Mouse (Mus musculus): Measurements from ENCODE around the gene Aox1. TPM values are rescaled to one million over a fixed set of nuclear protein-coding genes. Genes with fewer than 3 reads are reported as not detected.

The Aox1 gene
- polyA plus RNA-seq, 1 experiment from 2014 or later: 0.08 TPM

DNA sequence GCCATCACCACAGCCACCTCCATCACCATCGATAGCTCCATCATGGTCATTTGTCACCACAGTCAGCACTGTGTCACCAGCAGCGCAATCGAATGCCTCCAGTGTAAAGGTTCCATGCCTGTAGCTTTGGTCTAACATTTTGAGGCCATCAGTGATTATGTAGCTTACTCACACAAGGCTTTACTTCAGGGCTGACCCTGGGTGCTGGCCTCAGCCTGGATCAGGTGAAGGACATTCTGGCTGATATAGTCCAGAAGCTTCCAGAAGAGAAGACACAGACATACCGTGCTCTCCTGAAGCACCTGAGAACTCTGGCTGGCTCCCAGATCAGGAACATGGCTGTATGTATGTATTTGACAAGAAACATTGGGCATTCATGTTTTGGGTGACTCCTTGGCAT lies 29.1 kb downstream of the Aox1 start:
- no peaks in the 10 kb centered on the region for H3K27me3 ChIP-seq (replicated peaks; ENCODE audit: control insufficient read depth, insufficient read depth, low read length)
- no peaks in the 10 kb centered on the region for H3K4me1 ChIP-seq (replicated peaks; ENCODE audit: control insufficient read depth, insufficient read depth, low read length)
- WGBS: 94% methylated on average over 4 of the region's 4 CpGs
- no peaks in the 10 kb centered on the region for H3K9me3 ChIP-seq (ENCODE audit: control insufficient read depth)
- H3K4me2 ChIP-seq (replicated peaks; ENCODE audit: low read depth): no peak overlapping the region
- H3K9ac ChIP-seq (ENCODE audit: low read depth, low read length): no peak overlapping the region
- no peak overlapping the region for H3K27ac ChIP-seq (ENCODE audit: low read depth, low read length)
- ATAC-seq: no peak
- TF ChIP-seq CTCF (IDR thresholded peaks at IDR 0.05; ENCODE audit: low read depth): no peak
- H3K36me3 ChIP-seq (ENCODE audit: control insufficient read depth, insufficient read depth): no peaks in the 10 kb centered on the region
- H3K4me3 ChIP-seq (ENCODE audit: low read depth, low read length): no peak overlapping the region

DNA sequence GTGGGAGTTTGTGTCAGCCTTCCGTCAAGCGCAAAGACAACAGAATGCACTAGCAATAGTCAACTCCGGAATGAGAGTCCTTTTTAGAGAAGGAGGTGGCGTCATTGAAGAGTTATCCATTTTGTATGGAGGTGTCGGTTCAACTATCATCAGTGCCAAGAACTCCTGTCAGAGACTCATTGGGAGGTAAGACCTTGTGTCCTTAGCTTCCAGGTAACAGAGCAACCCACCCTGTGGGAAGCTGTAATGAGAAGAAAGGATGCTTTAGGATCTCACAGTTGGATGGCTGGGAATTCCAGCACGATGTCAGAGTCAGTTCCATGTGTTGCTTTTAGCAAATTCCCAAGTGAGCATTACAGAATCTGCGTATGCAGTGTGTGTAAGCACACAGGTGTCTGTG lies 32.4 kb downstream of the Aox1 start:
- H3K36me3 ChIP-seq (ENCODE audit: control insufficient read depth, insufficient read depth): no peaks in the 10 kb centered on the region
- 92% methylated on average over 7 of the region's 7 CpGs for WGBS
- H3K4me3 ChIP-seq (ENCODE audit: low read depth, low read length): no peak overlapping the region
- no peaks in the 10 kb centered on the region for H3K4me1 ChIP-seq (replicated peaks; ENCODE audit: control insufficient read depth, insufficient read depth, low read length)
- no peak overlapping the region for H3K4me2 ChIP-seq (replicated peaks; ENCODE audit: low read depth)
- H3K9ac ChIP-seq (ENCODE audit: low read depth, low read length): no peak overlapping the region
- no peak for ATAC-seq
- H3K9me3 ChIP-seq (ENCODE audit: control insufficient read depth): no peaks in the 10 kb centered on the region
- no peaks in the 10 kb centered on the region for H3K27me3 ChIP-seq (replicated peaks; ENCODE audit: control insufficient read depth, insufficient read depth, low read length)
- no peak for TF ChIP-seq CTCF (IDR thresholded peaks at IDR 0.05; ENCODE audit: low read depth)
- no peak overlapping the region for H3K27ac ChIP-seq (ENCODE audit: low read depth, low read length)

DNA sequence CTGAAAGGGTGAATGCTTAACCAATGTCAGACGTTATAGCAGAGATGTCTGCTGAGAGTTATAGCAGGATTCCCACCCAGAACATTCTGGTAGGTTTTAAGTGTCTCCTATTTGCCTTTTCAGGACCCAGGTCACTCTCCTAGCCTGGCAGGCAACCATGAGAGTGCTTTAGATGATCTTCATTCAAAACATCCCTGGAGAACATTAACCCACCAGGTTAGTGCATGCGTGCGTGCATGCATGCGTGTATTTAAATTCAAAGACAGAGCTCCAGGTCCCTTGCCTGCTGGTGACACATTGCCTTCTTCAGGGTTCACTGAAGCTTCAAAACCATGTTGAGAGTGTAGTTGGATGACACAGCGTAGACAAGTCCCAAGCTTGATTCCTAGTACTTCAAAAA lies 35.4 kb downstream of the Aox1 start:
- Histone ChIP-seq H3K4me3 (ENCODE audit: low read depth, low read length) (no peak overlapping the region), H3K9me3 (ENCODE audit: control insufficient read depth) (no peaks in the 10 kb centered on the region), H3K36me3 (ENCODE audit: control insufficient read depth, insufficient read depth) (no peaks in the 10 kb centered on the region), H3K27me3 (replicated peaks; ENCODE audit: control insufficient read depth, insufficient read depth, low read length) (no peaks in the 10 kb centered on the region), H3K4me1 (replicated peaks; ENCODE audit: control insufficient read depth, insufficient read depth, low read length) (no peaks in the 10 kb centered on the region), H3K9ac (ENCODE audit: low read depth, low read length) (no peak overlapping the region), H3K4me2 (replicated peaks; ENCODE audit: low read depth) (no peak overlapping the region), H3K27ac (ENCODE audit: low read depth, low read length) (no peak overlapping the region)
- 89% methylated on average over 5 of the region's 5 CpGs for WGBS
- TF ChIP-seq CTCF (IDR thresholded peaks at IDR 0.05; ENCODE audit: low read depth): no peak
- no peak for ATAC-seq

DNA sequence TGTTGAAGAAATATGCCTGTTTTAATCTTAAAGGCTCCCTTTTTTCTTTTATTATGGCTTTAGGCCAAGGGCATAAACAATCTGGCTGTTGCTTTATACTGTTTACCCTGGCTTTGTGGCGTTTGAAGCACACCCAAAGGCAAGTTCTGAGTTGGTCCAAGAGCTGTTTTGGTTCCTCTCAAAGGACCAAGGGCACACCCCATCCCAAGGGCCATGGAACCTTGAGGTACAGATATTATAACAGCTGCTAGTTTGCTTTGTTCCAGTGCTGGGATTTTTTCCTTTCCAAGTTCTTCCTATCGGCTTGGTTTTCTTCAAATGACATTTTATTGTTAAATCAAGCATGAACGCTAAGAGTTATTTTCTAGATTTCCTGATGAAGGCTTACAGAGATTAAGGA lies 35.9 kb downstream of the Aox1 start:
- Histone ChIP-seq H3K4me1 (replicated peaks; ENCODE audit: control insufficient read depth, insufficient read depth, low read length) (no peaks in the 10 kb centered on the region), H3K27me3 (replicated peaks; ENCODE audit: control insufficient read depth, insufficient read depth, low read length) (no peaks in the 10 kb centered on the region), H3K4me3 (ENCODE audit: low read depth, low read length) (no peak overlapping the region), H3K4me2 (replicated peaks; ENCODE audit: low read depth) (no peak overlapping the region), H3K9ac (ENCODE audit: low read depth, low read length) (no peak overlapping the region), H3K9me3 (ENCODE audit: control insufficient read depth) (no peaks in the 10 kb centered on the region), H3K36me3 (ENCODE audit: control insufficient read depth, insufficient read depth) (no peaks in the 10 kb centered on the region), H3K27ac (ENCODE audit: low read depth, low read length) (no peak overlapping the region)
- TF ChIP-seq CTCF (IDR thresholded peaks at IDR 0.05; ENCODE audit: low read depth): no peak
- no peak for ATAC-seq
- WGBS: 72% methylated on average over 3 of the region's 3 CpGs

DNA sequence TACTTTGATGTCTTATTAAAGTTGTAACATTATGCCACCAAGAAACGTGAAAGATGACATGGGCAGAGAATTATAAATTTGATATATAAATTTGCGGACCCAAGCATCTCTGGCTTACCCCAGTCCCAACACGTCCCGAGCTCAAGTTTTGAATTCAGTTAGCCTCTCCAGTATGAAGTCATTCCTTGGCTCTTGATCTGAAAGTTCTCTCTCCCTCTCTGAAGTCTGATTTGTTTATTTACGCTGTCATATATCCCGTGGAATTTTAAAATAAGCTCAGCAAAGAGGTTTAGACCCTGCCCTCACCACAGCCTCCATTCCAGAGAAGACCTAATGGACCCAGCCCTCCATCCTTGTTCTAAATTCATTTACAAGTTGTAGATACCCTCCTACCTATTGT lies 39.5 kb downstream of the Aox1 start:
- H3K27ac ChIP-seq (ENCODE audit: low read depth, low read length): no peak overlapping the region
- H3K9me3 ChIP-seq (ENCODE audit: control insufficient read depth): no peaks in the 10 kb centered on the region
- no peak overlapping the region for H3K9ac ChIP-seq (ENCODE audit: low read depth, low read length)
- no peak for ATAC-seq
- H3K4me1 ChIP-seq (replicated peaks; ENCODE audit: control insufficient read depth, insufficient read depth, low read length): no peaks in the 10 kb centered on the region
- H3K27me3 ChIP-seq (replicated peaks; ENCODE audit: control insufficient read depth, insufficient read depth, low read length): no peaks in the 10 kb centered on the region
- no peak overlapping the region for H3K4me3 ChIP-seq (ENCODE audit: low read depth, low read length)
- WGBS: 73% methylated on average over 6 of the region's 6 CpGs
- no peaks in the 10 kb centered on the region for H3K36me3 ChIP-seq (ENCODE audit: control insufficient read depth, insufficient read depth)
- no peak overlapping the region for H3K4me2 ChIP-seq (replicated peaks; ENCODE audit: low read depth)
- TF ChIP-seq CTCF (IDR thresholded peaks at IDR 0.05; ENCODE audit: low read depth): no peak

DNA sequence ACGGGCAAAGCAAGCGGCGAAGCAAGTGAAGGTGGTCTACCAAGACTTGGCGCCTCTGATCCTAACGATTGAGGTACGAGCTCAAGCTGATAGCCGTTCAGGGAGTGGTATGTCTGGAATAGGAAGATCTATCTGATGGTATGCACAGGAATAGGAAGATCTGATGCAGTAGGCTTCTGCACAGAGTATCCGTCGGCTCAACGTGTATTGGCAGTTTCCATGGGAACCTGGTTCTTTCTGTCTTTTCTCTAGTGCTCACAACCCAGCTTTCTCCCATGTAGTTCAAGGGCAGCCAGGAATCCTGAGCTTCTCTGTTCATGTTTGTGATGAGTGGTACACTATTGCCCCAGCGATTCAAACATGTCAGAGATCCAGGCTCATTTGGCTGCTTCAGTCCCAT lies 40.4 kb downstream of the Aox1 start:
- Histone ChIP-seq H3K27me3 (replicated peaks; ENCODE audit: control insufficient read depth, insufficient read depth, low read length) (no peaks in the 10 kb centered on the region), H3K36me3 (ENCODE audit: control insufficient read depth, insufficient read depth) (no peaks in the 10 kb centered on the region), H3K9me3 (ENCODE audit: control insufficient read depth) (no peaks in the 10 kb centered on the region), H3K27ac (ENCODE audit: low read depth, low read length) (no peak overlapping the region), H3K4me2 (replicated peaks; ENCODE audit: low read depth) (no peak overlapping the region), H3K9ac (ENCODE audit: low read depth, low read length) (no peak overlapping the region), H3K4me3 (ENCODE audit: low read depth, low read length) (no peak overlapping the region), H3K4me1 (replicated peaks; ENCODE audit: control insufficient read depth, insufficient read depth, low read length) (no peaks in the 10 kb centered on the region)
- ATAC-seq: no peak
- WGBS: 92% methylated on average over 11 of the region's 11 CpGs
- TF ChIP-seq CTCF (IDR thresholded peaks at IDR 0.05; ENCODE audit: low read depth): no peak

DNA sequence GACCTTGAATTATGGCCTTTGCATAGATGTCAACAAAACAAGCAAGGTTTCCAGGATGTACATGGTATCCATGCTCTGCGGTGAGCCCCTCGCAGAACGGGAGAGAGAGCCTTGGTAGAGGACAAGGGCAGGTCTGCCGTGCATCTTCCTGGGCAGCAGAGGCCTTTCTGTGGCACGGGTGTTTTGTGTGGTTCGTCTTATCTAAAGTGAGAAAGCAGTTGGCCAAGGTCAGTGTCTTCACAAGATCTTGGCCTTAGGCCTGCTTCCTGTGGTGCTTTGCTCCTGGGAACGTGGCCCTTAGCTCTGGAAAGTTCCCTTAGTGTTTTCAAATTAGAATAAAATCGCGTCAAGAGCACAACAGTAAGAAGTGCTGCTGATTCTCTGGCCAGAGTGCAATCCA lies 41.3 kb downstream of the Aox1 start:
- no peaks in the 10 kb centered on the region for H3K9me3 ChIP-seq (ENCODE audit: control insufficient read depth)
- no peak overlapping the region for H3K4me2 ChIP-seq (replicated peaks; ENCODE audit: low read depth)
- no peak overlapping the region for H3K27ac ChIP-seq (ENCODE audit: low read depth, low read length)
- 78% methylated on average over 9 of the region's 9 CpGs for WGBS
- H3K27me3 ChIP-seq (replicated peaks; ENCODE audit: control insufficient read depth, insufficient read depth, low read length): no peaks in the 10 kb centered on the region
- H3K36me3 ChIP-seq (ENCODE audit: control insufficient read depth, insufficient read depth): no peaks in the 10 kb centered on the region
- H3K4me1 ChIP-seq (replicated peaks; ENCODE audit: control insufficient read depth, insufficient read depth, low read length): no peaks in the 10 kb centered on the region
- no peak for ATAC-seq
- no peak overlapping the region for H3K9ac ChIP-seq (ENCODE audit: low read depth, low read length)
- no peak overlapping the region for H3K4me3 ChIP-seq (ENCODE audit: low read depth, low read length)
- TF ChIP-seq CTCF (IDR thresholded peaks at IDR 0.05; ENCODE audit: low read depth): no peak

Data from intestine, postnatal 0 days (tissue).